Mouse (Mus musculus) megakaryocyte, embryonic 14.5 days (primary cell): ENCODE results near the gene Fbxo21. TPM values are rescaled to one million over a fixed set of nuclear protein-coding genes. Genes with fewer than 3 reads are reported as not detected.

Experiments used
- H3K27me3 ChIP-seq: replicated peaks from 2 replicates; pipeline ENCODE3; 2012; ENCODE audit warnings: inconsistent platforms
- H3K36me3 ChIP-seq: replicated peaks from 2 replicates; pipeline ENCODE3; 2012; ENCODE audit warnings: low read length, inconsistent platforms, mixed read lengths
- H3K4me1 ChIP-seq: 2 replicates; pipeline ENCODE4 v1.6.1; 2012; ENCODE audit warnings: inconsistent platforms
- H3K4me3 ChIP-seq: replicated peaks from 2 replicates; pipeline ENCODE3; 2012; ENCODE audit warnings: moderate library complexity, mild to moderate bottlenecking, inconsistent platforms
- H3K9me3 ChIP-seq: 2 replicates; pipeline ENCODE4 v1.6.1; 2012; ENCODE audit warnings: inconsistent platforms
- FLI1 ChIP-seq: IDR thresholded peaks from 2 replicates; pipeline ENCODE4 v1.6.1; 2012; ENCODE audit warnings: low read length, inconsistent platforms, mixed read lengths
- GATA1 ChIP-seq: IDR thresholded peaks from 3 replicates; pipeline ENCODE4 v1.6.1; 2012; ENCODE audit warnings: mixed read lengths, low read length, inconsistent platforms, borderline replicate concordance
- polyA plus RNA-seq: library from polyadenylated mRNA; stranded (reverse); fragments of >175 nt; gene quantifications from 2 replicates; pipeline ENCODE4 v1.2.3, GENCODE M21; 2012; ENCODE audit warnings: low replicate concordance; ENCODE audit not compliant: insufficient read depth

Gene Fbxo21
- polyA plus RNA-seq, 1 experiment: 3.6 TPM

DNA sequence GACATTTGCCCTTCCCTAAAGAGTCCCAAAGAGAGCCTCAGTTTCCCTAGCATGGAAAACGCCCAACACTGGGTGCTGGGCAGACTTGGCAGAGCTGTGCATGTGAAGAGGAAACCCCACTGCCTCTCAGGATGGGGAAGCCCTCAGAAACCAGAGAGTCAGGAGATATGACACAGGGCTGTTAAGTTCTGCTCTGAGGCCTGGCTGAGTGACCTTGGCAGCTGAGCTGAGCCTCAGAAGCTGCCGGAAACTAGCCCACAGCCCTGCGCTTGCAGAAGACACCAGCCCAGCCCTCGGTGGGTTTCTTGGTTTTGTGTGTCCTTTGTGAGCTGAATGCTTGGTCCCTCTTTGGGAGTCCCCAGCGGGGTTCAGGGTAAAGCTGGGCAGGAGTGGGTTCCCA, 72.4 kb downstream of the Fbxo21 start:
- no peaks in the 10 kb centered on the region for H3K27me3 ChIP-seq
- TF ChIP-seq FLI1: no peak
- no peak for TF ChIP-seq GATA1
- H3K9me3 ChIP-seq: no peaks in the 10 kb centered on the region
- peaks cover 86% of the 10 kb centered on the region for H3K36me3 ChIP-seq
- H3K4me1 ChIP-seq: peaks cover 100% of the 10 kb centered on the region
- H3K4me3 ChIP-seq: peak overlapping the region; percentile 86

DNA sequence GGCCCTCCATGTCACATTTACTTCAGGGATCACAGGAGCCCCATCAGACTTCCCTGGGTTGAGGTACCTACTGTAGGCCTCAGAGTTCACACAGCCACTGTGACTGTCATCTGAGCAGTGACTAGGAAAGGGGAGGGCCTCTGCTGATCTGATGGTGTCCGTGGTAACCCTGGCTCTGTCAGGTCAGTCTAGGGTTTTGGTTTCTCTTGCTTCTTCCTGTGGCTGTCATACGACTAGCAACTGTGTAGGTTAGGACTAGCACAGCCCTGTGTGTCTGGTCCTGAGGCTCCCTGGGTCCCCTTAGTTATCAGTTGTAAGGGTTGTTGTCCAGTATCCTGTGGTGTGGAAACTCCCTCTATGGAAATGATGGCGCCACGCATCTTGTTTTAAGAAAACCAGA, 74.2 kb downstream of the Fbxo21 start:
- TF ChIP-seq GATA1: peak; percentile 90; the same call in 2 of the 3 replicates
- TF ChIP-seq FLI1: no peak
- peak overlapping the region; percentile 86 for H3K4me3 ChIP-seq
- peaks cover 87% of the 10 kb centered on the region for H3K36me3 ChIP-seq
- peaks cover 100% of the 10 kb centered on the region for H3K4me1 ChIP-seq
- no peaks in the 10 kb centered on the region for H3K27me3 ChIP-seq
- H3K9me3 ChIP-seq: no peaks in the 10 kb centered on the region

- H3K4me3 ChIP-seq: no peak overlapping the region
- H3K4me1 ChIP-seq: peaks cover 100% of the 10 kb centered on the region
- H3K36me3 ChIP-seq: peaks cover 87% of the 10 kb centered on the region
- no peaks in the 10 kb centered on the region for H3K27me3 ChIP-seq
- no peaks in the 10 kb centered on the region for H3K9me3 ChIP-seq
- TF ChIP-seq GATA1: no peak
- no peak for TF ChIP-seq FLI1
Observed at GRCm38 (mm10) chr5:118051981-118052662, 75.6 kb downstream of the Fbxo21 start.

DNA sequence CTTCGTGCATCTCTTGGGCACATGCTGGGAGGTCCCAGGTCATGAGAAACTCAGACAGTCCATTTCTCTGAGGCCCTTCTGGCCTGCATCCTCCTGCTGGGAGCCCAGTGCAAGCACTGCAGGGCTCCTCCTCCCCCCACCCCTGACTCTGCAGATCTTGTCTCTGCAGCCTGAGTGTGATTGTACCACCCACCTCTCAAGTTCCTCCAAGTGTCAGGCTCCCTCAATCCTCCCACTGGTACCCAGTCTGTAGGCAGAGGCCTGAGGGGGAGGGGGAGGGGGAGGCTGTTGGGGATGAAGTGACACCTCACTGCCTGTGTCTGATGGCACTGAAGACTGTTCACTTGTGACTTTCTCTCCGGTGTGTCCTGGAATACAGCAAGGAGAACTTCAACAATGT, 76.7 kb downstream of the Fbxo21 start:
- H3K9me3 ChIP-seq: no peaks in the 10 kb centered on the region
- TF ChIP-seq FLI1: no peak
- no peak for TF ChIP-seq GATA1

DNA sequence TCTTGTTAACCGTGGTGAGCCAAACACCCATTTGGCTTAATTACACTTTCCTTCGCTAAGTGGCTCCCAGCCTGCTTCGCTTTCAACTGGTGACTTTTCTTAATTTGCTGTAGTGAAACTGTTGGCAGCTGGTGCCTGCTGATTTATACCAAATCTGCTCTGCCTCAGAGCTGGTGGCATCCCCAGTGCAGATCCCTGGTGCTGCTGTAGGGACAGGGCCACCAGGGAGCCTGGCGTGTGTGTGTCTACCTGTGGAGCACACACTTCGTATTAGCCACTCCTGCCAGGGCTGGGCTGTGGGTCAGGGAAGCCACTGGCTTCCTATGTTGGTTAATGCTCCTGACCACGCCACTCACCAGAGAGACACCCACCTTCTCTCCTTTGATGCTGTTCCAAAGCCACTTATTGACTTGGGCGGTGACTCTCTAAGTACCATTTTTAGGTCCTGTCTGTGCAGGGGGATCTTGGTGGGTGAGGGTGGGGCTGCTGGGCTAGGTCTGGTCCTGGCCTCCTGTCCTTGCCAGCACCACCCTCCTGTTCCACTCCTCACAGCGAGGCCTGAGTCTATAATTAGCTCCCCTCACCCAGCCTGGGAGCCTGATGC, 81.1 kb downstream of the Fbxo21 start:
- peaks cover 94% of the 10 kb centered on the region for H3K36me3 ChIP-seq
- H3K27me3 ChIP-seq: no peaks in the 10 kb centered on the region
- peak overlapping the region; percentile 16 for H3K4me3 ChIP-seq
- H3K4me1 ChIP-seq: peaks cover 100% of the 10 kb centered on the region
- TF ChIP-seq FLI1: no peak
- no peaks in the 10 kb centered on the region for H3K9me3 ChIP-seq

More for the DNA sequence above, 76.7 kb downstream of the Fbxo21 start:
- H3K4me1 ChIP-seq: peaks cover 100% of the 10 kb centered on the region
- peaks cover 88% of the 10 kb centered on the region for H3K36me3 ChIP-seq
- H3K4me3 ChIP-seq: no peak overlapping the region
- no peaks in the 10 kb centered on the region for H3K27me3 ChIP-seq

GRCm38 (mm10) chr5:118058858-118059257, 82.3 kb downstream of the Fbxo21 start:
- H3K9me3 ChIP-seq: no peaks in the 10 kb centered on the region
- peak overlapping the region; percentile 87 for H3K4me3 ChIP-seq
- peaks cover 94% of the 10 kb centered on the region for H3K36me3 ChIP-seq
- TF ChIP-seq FLI1 (peak; percentile 51; the same call in 1 of the 2 replicates), GATA1 (peak; percentile 99)
- no peaks in the 10 kb centered on the region for H3K27me3 ChIP-seq
- H3K4me1 ChIP-seq: peaks cover 100% of the 10 kb centered on the region

- Histone ChIP-seq H3K4me3 (peak overlapping the region; percentile 87), H3K36me3 (peaks cover 96% of the 10 kb centered on the region), H3K27me3 (no peaks in the 10 kb centered on the region), H3K4me1 (peaks cover 100% of the 10 kb centered on the region), H3K9me3 (no peaks in the 10 kb centered on the region)
- TF ChIP-seq FLI1: no peak
- no peak for TF ChIP-seq GATA1
Observed at GRCm38 (mm10) chr5:118059646-118060045, 83.1 kb downstream of the Fbxo21 start.

Other genes starting within 250 kb of the Fbxo21 start
- gene Nos1, start 195.7 kb upstream of the Fbxo21 start, polyA plus RNA-seq: 0.06 TPM in 1 of 2 replicates, not detected in the other
- gene Tesc, start 51.0 kb downstream of the Fbxo21 start, polyA plus RNA-seq: 940 and 1,036 TPM in 2 replicates
- gene Fbxw8, start 178.7 kb downstream of the Fbxo21 start, polyA plus RNA-seq: 22.8 and 42.5 TPM in 2 replicates
- not detected in 2 replicates for gene Hrk, start 187.9 kb downstream of the Fbxo21 start, polyA plus RNA-seq